Mouse (Mus musculus) CH12.LX (cell line): ENCODE results near the gene Aurkb. TPM values are rescaled to one million over a fixed set of nuclear protein-coding genes. Genes with fewer than 3 reads are reported as not detected.

Experiments
- DNase-seq: peaks from one replicate; pipeline ENCODE4 v3.0.0-alpha.2; 2013; ENCODE audit errors: extremely low read depth
- H3K27ac ChIP-seq: 2 replicates; pipeline ENCODE4 v1.5.1; 2012; ENCODE audit warnings: low read depth, mild to moderate bottlenecking, control low read depth, moderate library complexity; ENCODE audit not compliant: insufficient read depth
- H3K27me3 ChIP-seq: replicated peaks from 2 replicates; pipeline ENCODE3; 2012; ENCODE audit warnings: inconsistent platforms
- H3K36me3 ChIP-seq, 2 experiments: replicated peaks in 1 of 2; 2 replicates each; pipeline versions ENCODE3 to v1.6.1; 2012; ENCODE audit warnings: inconsistent platforms in 1 of 2, low read length in 1 of 2, mild to moderate bottlenecking in 1 of 2, mixed read lengths in 1 of 2, moderate library complexity in 1 of 2; ENCODE audit not compliant: control insufficient read depth in 1 of 2, insufficient read depth in 1 of 2
- H3K4me1 ChIP-seq, 2 experiments: 2 replicates each; pipeline ENCODE4 v1.6.1; 2012; ENCODE audit warnings: inconsistent platforms in 1 of 2, moderate library complexity in 1 of 2; ENCODE audit not compliant: insufficient read depth in 2 of 2, control insufficient read depth in 1 of 2
- H3K4me2 ChIP-seq: 2 replicates; pipeline ENCODE4 v1.6.1; 2012; ENCODE audit warnings: low read depth, mild to moderate bottlenecking, control low read depth; ENCODE audit not compliant: poor library complexity, insufficient read depth, severe bottlenecking
- H3K4me3 ChIP-seq, 3 experiments: fragments of 150-350 bp in 1 of 3; sonication (generic) in 1 of 3; replicated peaks in 1 of 3; 2 replicates each; pipeline versions ENCODE3 to v1.5.1; 2011 to 2012; ENCODE audit warnings: low read depth in 2 of 3, low read length in 2 of 3, mild to moderate bottlenecking in 2 of 3, moderate library complexity in 2 of 3, control low read depth in 1 of 3, improper control_type of control experiment in 1 of 3, inconsistent platforms in 1 of 3, mixed read lengths in 1 of 3; ENCODE audit not compliant: poor library complexity in 1 of 3
- H3K79me2 ChIP-seq: replicated peaks from 2 replicates; pipeline ENCODE4 v1.6.1; 2012; ENCODE audit warnings: mild to moderate bottlenecking, moderate library complexity; ENCODE audit not compliant: control insufficient read depth, poor library complexity, insufficient read depth, severe bottlenecking; ENCODE audit errors: extremely low read depth
- H3K9ac ChIP-seq: 2 replicates; pipeline ENCODE4 v1.6.1; 2012; ENCODE audit warnings: low read depth, mild to moderate bottlenecking, control low read depth, moderate library complexity; ENCODE audit not compliant: insufficient read depth
- H3K9me3 ChIP-seq: replicated peaks from 2 replicates; pipeline ENCODE3; 2012; ENCODE audit warnings: low read length, inconsistent platforms, mixed read lengths
- CHD1 ChIP-seq: IDR thresholded peaks from 2 replicates; pipeline ENCODE4 v1.6.1; 2012; ENCODE audit warnings: low read depth, low read length, improper control_type of control experiment, inconsistent platforms
- CTCF ChIP-seq, 2 experiments: IDR thresholded peaks in 1 of 2; conservative IDR thresholded peaks in 1 of 2; 2 replicates each; pipeline ENCODE4 v1.5.1; 2011 to 2012; ENCODE audit warnings: low read depth in 2 of 2, low read length in 2 of 2, improper control_type of control experiment in 1 of 2, inconsistent platforms in 1 of 2, mild to moderate bottlenecking in 1 of 2, moderate library complexity in 1 of 2
- E2F4 ChIP-seq: IDR thresholded peaks from 2 replicates; pipeline ENCODE4 v1.6.1; 2011; ENCODE audit warnings: low read depth, low read length, improper control_type of control experiment; ENCODE audit not compliant: insufficient replicate concordance
- EP300 ChIP-seq: IDR thresholded peaks from 2 replicates; pipeline ENCODE4 v1.6.1; 2011; ENCODE audit warnings: low read length, improper control_type of control experiment
- ETS1 ChIP-seq: conservative IDR thresholded peaks from 2 replicates; pipeline ENCODE4 v1.6.1; 2012; ENCODE audit warnings: low read depth, mild to moderate bottlenecking, inconsistent platforms, low read length, improper control_type of control experiment, moderate library complexity
- GABPA ChIP-seq: IDR thresholded peaks from 2 replicates; pipeline ENCODE4 v1.6.1; 2012; ENCODE audit warnings: low read depth, low read length, improper control_type of control experiment, inconsistent platforms; ENCODE audit not compliant: insufficient replicate concordance
- HCFC1 ChIP-seq: IDR thresholded peaks from 2 replicates; pipeline ENCODE4 v1.6.1; 2012; ENCODE audit warnings: low read depth, mild to moderate bottlenecking, inconsistent platforms, low read length, improper control_type of control experiment
- IRF4 ChIP-seq: IDR thresholded peaks from 2 replicates; pipeline ENCODE4 v1.6.1; 2014; ENCODE audit warnings: low read depth, mild to moderate bottlenecking, inconsistent platforms, low read length, improper control_type of control experiment
- JUND ChIP-seq: conservative IDR thresholded peaks from 2 replicates; pipeline ENCODE4 v1.6.1; 2011; ENCODE audit warnings: low read depth, low read length, improper control_type of control experiment
- MAX ChIP-seq: IDR thresholded peaks from 2 replicates; pipeline ENCODE4 v1.6.1; 2011; ENCODE audit warnings: low read length, improper control_type of control experiment
- MAZ ChIP-seq: IDR thresholded peaks from 2 replicates; pipeline ENCODE4 v1.6.1; 2012; ENCODE audit warnings: low read depth, mild to moderate bottlenecking, inconsistent platforms, low read length, improper control_type of control experiment, moderate library complexity
- MEF2A ChIP-seq: IDR thresholded peaks from 2 replicates; pipeline ENCODE4 v1.6.1; 2014; ENCODE audit warnings: low read depth, mild to moderate bottlenecking, inconsistent platforms, low read length, improper control_type of control experiment, borderline replicate concordance
- NELFE ChIP-seq: IDR thresholded peaks from 2 replicates; pipeline ENCODE4 v1.6.1; 2011; ENCODE audit warnings: low read depth, low read length, improper control_type of control experiment
- NRF1 ChIP-seq: IDR thresholded peaks from 2 replicates; pipeline ENCODE4 v1.6.1; 2014; ENCODE audit warnings: low read depth, mild to moderate bottlenecking, inconsistent platforms, low read length, improper control_type of control experiment, moderate library complexity
- PAX5 ChIP-seq: IDR thresholded peaks from 2 replicates; pipeline ENCODE4 v1.6.1; 2012; ENCODE audit warnings: low read length, inconsistent platforms, mixed read lengths
- POLR2A ChIP-seq: IDR thresholded peaks from 2 replicates; pipeline ENCODE4 v1.6.1; 2011; ENCODE audit warnings: low read depth, mild to moderate bottlenecking, improper control_type of control experiment, low read length
- RAD21 ChIP-seq: IDR thresholded peaks from 2 replicates; pipeline ENCODE4 v1.6.1; 2011; ENCODE audit warnings: low read depth, mild to moderate bottlenecking, low read length, improper control_type of control experiment, moderate library complexity
- RCOR1 ChIP-seq: conservative IDR thresholded peaks from 2 replicates; pipeline ENCODE4 v1.6.1; 2012; ENCODE audit warnings: low read depth, mild to moderate bottlenecking, inconsistent platforms, low read length, improper control_type of control experiment
- SIN3A ChIP-seq: IDR thresholded peaks from 2 replicates; pipeline ENCODE4 v1.6.1; 2012; ENCODE audit warnings: low read length, improper control_type of control experiment, inconsistent platforms
- SMC3 ChIP-seq: IDR thresholded peaks from 2 replicates; pipeline ENCODE4 v1.6.1; 2011; ENCODE audit warnings: low read depth, low read length, improper control_type of control experiment
- TBP ChIP-seq: conservative IDR thresholded peaks from 2 replicates; pipeline ENCODE4 v1.6.1; 2011; ENCODE audit warnings: low read depth, low read length, improper control_type of control experiment
- TCF12 ChIP-seq: IDR thresholded peaks from 2 replicates; pipeline ENCODE4 v1.6.1; 2014; ENCODE audit warnings: low read depth, mild to moderate bottlenecking, inconsistent platforms, low read length, improper control_type of control experiment
- UBTF ChIP-seq: IDR thresholded peaks from 2 replicates; pipeline ENCODE4 v1.6.1; 2012; ENCODE audit warnings: low read depth, mild to moderate bottlenecking, inconsistent platforms, low read length, improper control_type of control experiment, moderate library complexity
- USF1 ChIP-seq: IDR thresholded peaks from 2 replicates; pipeline ENCODE4 v1.6.1; 2014; ENCODE audit warnings: low read depth, mild to moderate bottlenecking, inconsistent platforms, low read length, improper control_type of control experiment
- USF2 ChIP-seq: conservative IDR thresholded peaks from 2 replicates; pipeline ENCODE4 v1.6.1; 2011; ENCODE audit warnings: low read depth, low read length, improper control_type of control experiment
- ZC3H11A ChIP-seq: IDR thresholded peaks from 2 replicates; pipeline ENCODE4 v1.6.1; 2012; ENCODE audit warnings: low read depth, mild to moderate bottlenecking, inconsistent platforms, low read length, improper control_type of control experiment
- ZMIZ1 ChIP-seq: IDR thresholded peaks from 2 replicates; pipeline ENCODE4 v1.6.1; 2012; ENCODE audit warnings: low read depth, mild to moderate bottlenecking, inconsistent platforms, low read length, improper control_type of control experiment
- ZNF384 ChIP-seq: IDR thresholded peaks from 2 replicates; pipeline ENCODE4 v1.6.1; 2012; ENCODE audit warnings: low read depth, low read length, improper control_type of control experiment, inconsistent platforms
- dilution Hi-C: fragments of 300-500 bp; cut with MboI; formaldehyde crosslinking; loops from 2 replicates; pipeline ENCODE4 v1.14.3; 2020; ENCODE audit warnings: low sequenced_read_pairs; ENCODE audit not compliant: extremely low pct_unique_long_range_greater_than_20kb, extremely low pct_ligation_motif_present
- in situ Hi-C: fragments of 300-500 bp; cut with MboI; formaldehyde crosslinking; loops from 3 replicates; pipeline ENCODE4 v1.14.3; 2019; ENCODE audit warnings: low sequenced_read_pairs, low pct_ligation_motif_present, low pct_unique_long_range_greater_than_20kb, mixed read lengths
- polyA plus RNA-seq: library from polyadenylated mRNA; unstranded; fragments of >175 nt; gene quantifications from 2 replicates; pipeline ENCODE4 v1.2.1, GENCODE M21; 2012; ENCODE audit warnings: low read depth; ENCODE audit not compliant: insufficient read length
- total RNA-seq, 2 experiments: library from RNA; depleted of rRNA; stranded (reverse); fragments of 300-350 nt in 1 of 2; fragments of >200 nt in 1 of 2; gene quantifications; 2 replicates each; pipeline ENCODE4 v1.2.3; 2012 to 2014

Gene Aurkb
- total and polyA plus RNA-seq, 3 experiments: 170 to 200 (median 190) TPM

GRCm38 (mm10) chr11:69096360-69096986 lies 51.0 kb downstream of the Aurkb start:
- peak overlapping the region; percentile 50 to 89 (median 66) for H3K4me3 ChIP-seq
- H3K79me2 ChIP-seq: peaks cover 20% of the 10 kb centered on the region
- TF ChIP-seq TBP: no peak
- no peak for TF ChIP-seq NELFE
- no peak for TF ChIP-seq ZMIZ1
- TF ChIP-seq PAX5: no peak
- TF ChIP-seq UBTF: no peak
- no peak for TF ChIP-seq ETS1
- TF ChIP-seq HCFC1: 0 out of 2 replicates have a peak, but pooled peaks have one; percentile 7
- no peak for TF ChIP-seq USF2
- peak; percentile 65 for TF ChIP-seq ZNF384
- no peak for TF ChIP-seq USF1
- TF ChIP-seq RCOR1: no peak
- TF ChIP-seq CHD1: peak; percentile 30; the same call in 1 of the 2 replicates
- TF ChIP-seq MEF2A: no peak
- TF ChIP-seq NRF1: no peak
- TF ChIP-seq MAZ: no peak
- H3K27ac ChIP-seq: peak overlapping the region; percentile 5; the same call in 1 of the 2 replicates
- peak overlapping the region; percentile 93 for H3K4me2 ChIP-seq
- no peak for DNase-seq
- in situ Hi-C loops (loop anchor here (25.0 kb wide), 1 partner anchor 916 kb away; the partner anchor contains the start of genes Acadvl, Dlg4 and Dvl2), dilution Hi-C loops (no loop called here)
- H3K9ac ChIP-seq: peak overlapping the region; percentile 54
- peaks cover 21 to 66% of the 10 kb centered on the region in 2 experiments for H3K4me1 ChIP-seq
- H3K27me3 ChIP-seq: peaks cover 6% of the 10 kb centered on the region
- H3K36me3 ChIP-seq: peaks cover 16 to 25% of the 10 kb centered on the region in 2 experiments
- H3K9me3 ChIP-seq: no peaks in the 10 kb centered on the region

- peak overlapping the region; percentile 5; the same call in 1 of the 2 replicates for H3K27ac ChIP-seq
- H3K27me3 ChIP-seq: peaks cover 6% of the 10 kb centered on the region
- in situ Hi-C loops: loop anchor here (25.0 kb wide), 1 partner anchor 915 kb away; the partner anchor contains the start of genes Acadvl, Dlg4 and Dvl2
- DNase-seq: peak; percentile 79
- no peaks in the 10 kb centered on the region for H3K9me3 ChIP-seq
- peaks cover 20 to 26% of the 10 kb centered on the region in 2 experiments for H3K36me3 ChIP-seq
- peak overlapping the region; percentile 18 to 89 (median 44) for H3K4me3 ChIP-seq
- peaks cover 25 to 67% of the 10 kb centered on the region in 2 experiments for H3K4me1 ChIP-seq
- peak overlapping the region; percentile 54 for H3K9ac ChIP-seq
- dilution Hi-C loops: no loop called here
- peak overlapping the region; percentile 93 for H3K4me2 ChIP-seq
- peaks cover 22% of the 10 kb centered on the region for H3K79me2 ChIP-seq
- TF ChIP-seq PAX5 (no peak), MAZ (peak; percentile 89), RAD21 (no peak), ZMIZ1 (no peak), EP300 (0 out of 2 replicates have a peak, but pooled peaks have one; percentile 16), CTCF (conservative IDR thresholded peaks at IDR 0.05 in 1 of 2, IDR thresholded peaks at IDR 0.05 in 1 of 2; ENCODE audit: low read depth in 2 of 2, low read length in 2 of 2) (no peak), TCF12 (peak; percentile 33; the same call in 1 of the 2 replicates), SMC3 (no peak), RCOR1 (no peak), JUND (no peak), ETS1 (peak; percentile 89), E2F4 (no peak), UBTF (no peak), MEF2A (0 out of 2 replicates have a peak, but pooled peaks have one; percentile 12), GABPA (no peak), IRF4 (0 out of 2 replicates have a peak, but pooled peaks have one; percentile 4), ZC3H11A (no peak), SIN3A (peak; percentile 98), MAX (peak; percentile 93), POLR2A (peak; percentile 50; the same call in 1 of the 2 replicates)
Measured at GRCm38 (mm10) chr11:69096987-69097900, 51.8 kb downstream of the Aurkb start.
